Comparison of ENCODE assay signal across 32 mouse cellular contexts in genomic region chr3:48100847-48101246, GRCm38 (mm10).
DNase-seq lines count a peak whose midpoint lies in the region; ATAC-seq and TF ChIP-seq lines count a peak whose summit lies in the region.
"Had no signal": no experiment of that assay in that cellular context is flagged by ENCODE, and none has a peak within 500 bp of the region (broad histone marks: within the 10 kb centered on the region; RNA-seq: fewer than 3 reads in every experiment).

No protein-coding gene starts in this region.

- no peak overlapping the region for H3K4me2 ChIP-seq in lung, postnatal 0 days (replicated peaks; ENCODE audit: low read depth, low read length)
- no peak overlapping the region for H3K4me2 ChIP-seq in intestine, embryonic 15.5 days (replicated peaks)
- H3K4me2 ChIP-seq: embryonic facial prominence, embryonic 13.5 days; forebrain, embryonic 15.5 days; hindbrain, embryonic 12.5 days; limb, embryonic 13.5 days; lung, embryonic 15.5 days; midbrain, embryonic 15.5 days; neural tube, embryonic 12.5 days had no signal

- no peaks in the 10 kb centered on the region for H3K36me3 ChIP-seq in lung, postnatal 0 days (ENCODE audit: insufficient read depth, low read length)
- H3K36me3 ChIP-seq in intestine, embryonic 15.5 days, result no peaks in the 10 kb centered on the region
- H3K36me3 ChIP-seq: embryonic facial prominence, embryonic 13.5 days; forebrain, embryonic 10.5 days; forebrain, embryonic 15.5 days; hindbrain, embryonic 12.5 days; limb, embryonic 13.5 days; lung, embryonic 15.5 days; midbrain, embryonic 10.5 days; midbrain, embryonic 15.5 days; neural tube, embryonic 12.5 days had no signal

- DNase-seq in lung, postnatal 0 days (ENCODE audit: low spot score), result peak; percentile 36
- DNase-seq in lung, adult 18-20 months, result no peak
- DNase-seq in brain, adult 2 months (ENCODE audit: low read depth, low spot score), result peak; percentile 6
- DNase-seq in frontal cortex, adult 2 months (ENCODE audit: extremely low spot score in 1 of 2, low spot score in 1 of 2), result no peak
- no peak for DNase-seq in T-cell, adult 2 months (ENCODE audit: low spot score)
- DNase-seq: adrenal gland, postnatal 25 days; cerebellum, adult 2 months; cerebellum, postnatal 36 days; embryo, embryonic 11 days; gastrocnemius, adult 2 months; kidney, adult 11 months; kidney, postnatal 36 days; lung, postnatal 4 days; right cerebral cortex, postnatal 4 days; thymus, adult 2 months; thymus, postnatal 36 days had no signal

- H3K4me1 ChIP-seq in lung, postnatal 0 days (ENCODE audit: insufficient read depth, low read depth, low read length), result no peaks in the 10 kb centered on the region
- no peaks in the 10 kb centered on the region for H3K4me1 ChIP-seq in intestine, embryonic 15.5 days (replicated peaks)
- H3K4me1 ChIP-seq: embryonic facial prominence, embryonic 13.5 days; forebrain, embryonic 10.5 days; forebrain, embryonic 15.5 days; hindbrain, embryonic 12.5 days; limb, embryonic 13.5 days; lung, embryonic 15.5 days; midbrain, embryonic 10.5 days; midbrain, embryonic 15.5 days; neural tube, embryonic 12.5 days had no signal

- no peak for ATAC-seq in lung, postnatal 0 days
- ATAC-seq in megakaryocyte, adult 5-6 weeks (ENCODE audit: poor library complexity, severe bottlenecking), result peak; percentile 100
- no peak for ATAC-seq in intestine, embryonic 15.5 days
- ATAC-seq: forebrain, embryonic 15.5 days; midbrain, embryonic 15.5 days; Patski had no signal

- H3K9me3 ChIP-seq in lung, postnatal 0 days (ENCODE audit: low read length), result no peaks in the 10 kb centered on the region
- no peaks in the 10 kb centered on the region for H3K9me3 ChIP-seq in intestine, embryonic 15.5 days
- H3K9me3 ChIP-seq: embryonic facial prominence, embryonic 13.5 days; forebrain, embryonic 10.5 days; forebrain, embryonic 15.5 days; hindbrain, embryonic 12.5 days; limb, embryonic 13.5 days; lung, embryonic 15.5 days; midbrain, embryonic 10.5 days; midbrain, embryonic 15.5 days; neural tube, embryonic 12.5 days had no signal

- no peak for TF ChIP-seq EP300 in lung, postnatal 0 days (IDR thresholded peaks at IDR 0.05)

- no peak overlapping the region for H3K27ac ChIP-seq in lung, postnatal 0 days (ENCODE audit: low read length)
- H3K27ac ChIP-seq in intestine, embryonic 15.5 days, result no peak overlapping the region
- H3K27ac ChIP-seq: embryonic facial prominence, embryonic 13.5 days; forebrain, embryonic 10.5 days; forebrain, embryonic 15.5 days; gastrocnemius, adult 2 months; hindbrain, embryonic 12.5 days; layer of hippocampus, adult 2 months; limb, embryonic 13.5 days; liver, embryonic 14.5 days; lung, embryonic 15.5 days; midbrain, embryonic 10.5 days; midbrain, embryonic 15.5 days; neural tube, embryonic 12.5 days had no signal

- no peaks in the 10 kb centered on the region for H3K27me3 ChIP-seq in lung, postnatal 0 days (replicated peaks; ENCODE audit: insufficient read depth, low read length)
- H3K27me3 ChIP-seq in intestine, embryonic 15.5 days (replicated peaks), result no peaks in the 10 kb centered on the region
- H3K27me3 ChIP-seq: CH12.LX; embryonic facial prominence, embryonic 13.5 days; forebrain, embryonic 15.5 days; hindbrain, embryonic 12.5 days; limb, embryonic 13.5 days; lung, embryonic 15.5 days; midbrain, embryonic 15.5 days; neural tube, embryonic 12.5 days; Patski had no signal

- no peak overlapping the region for H3K9ac ChIP-seq in lung, postnatal 0 days (replicated peaks; ENCODE audit: low read depth)
- H3K9ac ChIP-seq in intestine, embryonic 15.5 days, result no peak overlapping the region
- H3K9ac ChIP-seq: embryonic facial prominence, embryonic 13.5 days; forebrain, embryonic 15.5 days; hindbrain, embryonic 12.5 days; limb, embryonic 13.5 days; liver, embryonic 14.5 days; lung, embryonic 15.5 days; midbrain, embryonic 15.5 days; neural tube, embryonic 12.5 days had no signal

- H3K4me3 ChIP-seq in lung, postnatal 0 days (ENCODE audit: low read depth, low read length), result no peak overlapping the region
- no peak overlapping the region for H3K4me3 ChIP-seq in intestine, embryonic 15.5 days (replicated peaks)
- H3K4me3 ChIP-seq: embryonic facial prominence, embryonic 13.5 days; forebrain, embryonic 10.5 days; forebrain, embryonic 15.5 days; gastrocnemius, adult 2 months; hindbrain, embryonic 12.5 days; layer of hippocampus, adult 2 months; limb, embryonic 13.5 days; lung, embryonic 15.5 days; midbrain, embryonic 10.5 days; midbrain, embryonic 15.5 days; myocyte; neural tube, embryonic 12.5 days had no signal

- 77% methylated on average over 1 of the region's 1 CpGs for WGBS in lung, postnatal 0 days
- WGBS in intestine, embryonic 15.5 days, result 86% methylated on average over 1 of the region's 1 CpGs

- no peak for TF ChIP-seq CTCF in lung, postnatal 0 days (IDR thresholded peaks at IDR 0.05)

Comparison
In these comparisons a context has a peak if more than half of its experiments do, and no peak if none do; other contexts are left out.
1. DNase-seq: peak in lung, postnatal 0 days (single experiment) and brain, adult 2 months (single experiment); none in lung, adult 18-20 months (0 of 2), frontal cortex, adult 2 months (0 of 2) and T-cell, adult 2 months (single experiment).